Mouse (Mus musculus) erythroblast, embryonic 14.5 days (primary cell): ENCODE results near the gene Habp2. TPM values are rescaled to one million over a fixed set of nuclear protein-coding genes. Genes with fewer than 3 reads are reported as not detected.
"Not testable (repeated sequence)": the region's sequence is repeated elsewhere in the genome, so short reads cannot be mapped to it uniquely, and the experiment has no call there.

ENCODE experiments used
- H3K27me3 ChIP-seq: 2 replicates; pipeline ENCODE4 v1.6.1; 2012; ENCODE audit warnings: inconsistent platforms; ENCODE audit not compliant: control insufficient read depth
- H3K36me3 ChIP-seq: 2 replicates; pipeline ENCODE4 v1.6.1; 2012; ENCODE audit warnings: mild to moderate bottlenecking, inconsistent platforms; ENCODE audit not compliant: control insufficient read depth
- H3K4me1 ChIP-seq: 2 replicates; pipeline ENCODE4 v1.6.1; 2012; ENCODE audit warnings: inconsistent platforms; ENCODE audit not compliant: control insufficient read depth
- H3K4me3 ChIP-seq: replicated peaks from 2 replicates; pipeline ENCODE3; 2012; ENCODE audit warnings: moderate library complexity, mild to moderate bottlenecking, inconsistent platforms
- H3K9me3 ChIP-seq: 2 replicates; pipeline ENCODE4 v1.6.1; 2012; ENCODE audit warnings: low read length, inconsistent platforms, mixed read lengths; ENCODE audit not compliant: control insufficient read depth
- GATA1 ChIP-seq: IDR thresholded peaks from 2 replicates; pipeline ENCODE4 v1.6.1; 2012; ENCODE audit warnings: low read length, inconsistent platforms, mixed read lengths
- TAL1 ChIP-seq: IDR thresholded peaks from 3 replicates; pipeline ENCODE4 v1.6.1; 2012; ENCODE audit warnings: low read length, inconsistent platforms, mixed read lengths
- polyA plus RNA-seq: library from polyadenylated mRNA; stranded (reverse); fragments of >175 nt; gene quantifications from 2 replicates; pipeline ENCODE4 v1.2.3, GENCODE M21; 2012

Habp2 gene
- polyA plus RNA-seq, 1 experiment, result 0.41 TPM

DNA sequence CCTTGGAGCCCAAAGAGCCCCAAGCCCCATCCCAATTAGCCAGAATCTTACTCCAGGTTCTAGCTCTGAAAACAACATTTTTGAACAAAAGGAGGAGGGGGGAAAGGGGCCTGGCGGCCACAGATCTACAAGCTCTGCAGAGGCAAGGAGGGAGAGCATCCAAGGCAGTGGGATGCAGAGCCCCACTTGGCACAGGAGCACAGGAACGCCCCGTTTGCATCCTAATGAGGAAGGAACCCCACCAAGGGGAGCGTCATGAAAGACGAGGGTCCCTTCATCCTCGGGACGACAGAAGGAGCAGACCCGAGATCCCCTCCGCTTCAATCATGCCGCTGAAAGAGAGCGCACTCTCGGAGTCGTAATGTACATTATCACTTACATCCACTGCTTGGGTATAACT, 59.8 kb downstream of the Habp2 start:
- Histone ChIP-seq H3K9me3 (no peaks in the 10 kb centered on the region), H3K4me3 (no peak overlapping the region), H3K27me3 (0 out of 2 replicates have a peak, but pooled peaks cover 3% of the 10 kb centered on the region), H3K36me3 (no peaks in the 10 kb centered on the region), H3K4me1 (no peaks in the 10 kb centered on the region)
- TF ChIP-seq TAL1 (no peak), GATA1 (no peak)

DNA sequence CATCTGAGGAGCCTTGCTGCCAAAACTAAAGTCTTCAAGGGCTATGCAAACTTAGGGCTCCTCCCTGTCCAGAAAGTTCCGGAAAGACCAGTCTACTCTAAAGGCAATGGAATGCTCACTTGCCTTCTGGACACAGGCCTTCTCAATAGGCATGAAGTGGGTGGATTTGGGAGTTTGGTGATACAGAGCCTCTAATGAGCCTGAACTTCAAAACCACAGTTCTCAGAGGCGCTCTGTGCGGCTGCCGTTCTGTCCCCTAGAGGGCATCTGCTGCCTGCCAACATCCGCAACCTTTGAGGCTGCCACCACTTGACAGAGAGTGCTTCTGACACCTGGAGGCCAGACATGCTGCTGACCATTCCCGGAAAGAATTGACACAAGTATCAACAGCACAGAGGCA, 62.4 kb downstream of the Habp2 start:
- no peak for TF ChIP-seq TAL1
- no peak for TF ChIP-seq GATA1
- Histone ChIP-seq H3K4me1 (no peaks in the 10 kb centered on the region), H3K9me3 (no peaks in the 10 kb centered on the region), H3K36me3 (no peaks in the 10 kb centered on the region), H3K27me3 (0 out of 2 replicates have a peak, but pooled peaks cover 3% of the 10 kb centered on the region), H3K4me3 (no peak overlapping the region)

DNA sequence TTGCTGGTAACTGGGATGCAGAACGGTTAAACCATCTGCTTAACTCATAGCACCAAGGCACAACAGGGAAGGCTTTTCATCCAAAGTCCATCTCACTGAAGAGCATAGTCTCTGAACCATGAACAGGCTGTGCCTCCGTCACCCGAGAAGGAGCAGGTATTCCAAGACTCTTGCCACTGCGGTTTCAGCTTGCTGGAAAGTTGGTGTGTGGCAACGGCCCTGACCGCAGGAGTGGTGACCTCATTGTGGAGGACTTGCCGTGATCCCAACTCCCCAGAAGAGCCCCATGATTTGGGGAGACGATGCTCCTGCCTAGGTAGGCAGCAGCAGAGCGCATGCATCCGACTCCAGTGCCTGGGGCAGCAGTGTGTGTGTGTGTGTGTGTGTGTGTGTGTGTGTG, 66.8 kb downstream of the Habp2 start:
- no peaks in the 10 kb centered on the region for H3K9me3 ChIP-seq
- no peak for TF ChIP-seq TAL1
- TF ChIP-seq GATA1, result no peak
- H3K27me3 ChIP-seq, result no peaks in the 10 kb centered on the region; the same call in 1 of the 2 replicates
- no peaks in the 10 kb centered on the region for H3K36me3 ChIP-seq
- H3K4me3 ChIP-seq, result no peak overlapping the region
- H3K4me1 ChIP-seq, result peaks cover 6% of the 10 kb centered on the region

DNA sequence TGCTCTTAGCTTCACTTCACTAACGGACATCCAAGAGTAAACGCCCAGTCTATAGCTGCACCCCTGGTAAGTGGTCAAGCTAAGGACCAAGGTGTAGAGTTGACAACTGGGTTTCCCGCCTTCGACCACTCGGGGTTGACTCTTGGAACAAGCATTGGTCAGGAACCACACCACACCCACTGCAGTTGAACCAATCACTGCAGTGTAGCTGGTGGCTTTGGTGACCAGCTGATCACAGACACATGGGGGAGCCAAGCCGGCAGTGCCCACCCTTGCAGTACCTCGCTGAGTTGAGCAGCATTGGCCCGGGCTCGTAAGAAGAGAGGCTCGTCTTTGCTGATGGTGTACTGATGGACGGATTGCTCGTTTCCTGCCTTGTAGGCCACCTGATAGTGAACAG, 68.3 kb downstream of the Habp2 start:
- Histone ChIP-seq H3K9me3 (no peaks in the 10 kb centered on the region), H3K4me3 (no peak overlapping the region), H3K27me3 (no peaks in the 10 kb centered on the region; the same call in 1 of the 2 replicates), H3K4me1 (peaks cover 6% of the 10 kb centered on the region), H3K36me3 (no peaks in the 10 kb centered on the region)
- TF ChIP-seq GATA1 (no peak), TAL1 (no peak)

DNA sequence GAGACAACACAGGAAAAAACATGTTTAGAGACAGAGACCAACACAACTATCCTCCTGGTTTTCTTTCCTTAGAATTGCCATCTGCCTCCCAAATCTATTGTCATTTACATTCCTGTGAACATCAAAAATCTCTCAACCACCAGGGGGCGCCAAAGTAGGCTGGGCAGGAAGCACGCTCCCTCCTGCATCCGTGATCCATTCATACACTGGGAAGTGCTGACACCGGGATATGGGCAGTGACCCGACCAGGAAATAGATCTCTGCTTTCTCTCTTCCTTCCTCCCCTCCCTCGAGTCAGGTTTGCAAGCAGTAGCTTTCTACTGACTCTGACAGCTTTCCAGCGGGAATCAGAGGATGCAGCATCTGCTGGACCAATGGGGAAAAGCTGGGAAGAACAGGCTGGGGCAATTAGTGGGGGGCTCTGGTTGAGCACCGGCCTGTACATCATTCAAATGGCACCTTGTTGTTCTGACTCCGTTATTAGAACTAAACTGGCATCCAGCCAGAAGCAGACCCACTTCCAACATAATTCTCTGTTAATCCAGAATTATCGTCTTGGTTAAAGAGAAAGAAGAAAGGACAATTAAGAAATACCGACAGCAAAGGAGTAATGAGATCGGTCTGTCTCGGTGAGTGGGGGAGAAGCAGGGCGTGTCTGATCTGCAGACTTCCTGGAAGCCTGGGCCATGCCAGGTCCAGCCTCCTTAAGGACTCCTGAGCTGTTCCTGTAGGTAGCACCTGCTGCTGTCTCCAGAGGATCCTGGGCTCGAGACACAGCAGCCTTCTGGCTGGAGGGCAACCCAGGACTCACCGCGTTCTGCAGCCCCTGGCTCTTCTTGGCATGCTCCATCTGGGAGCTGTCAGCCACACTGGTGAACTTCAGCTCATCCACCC, 69.8 kb downstream of the Habp2 start:
- H3K4me3 ChIP-seq, result no peak overlapping the region
- peaks cover 6% of the 10 kb centered on the region for H3K4me1 ChIP-seq
- TF ChIP-seq TAL1 (no peak), GATA1 (no peak)
- no peaks in the 10 kb centered on the region for H3K36me3 ChIP-seq
- no peaks in the 10 kb centered on the region; the same call in 1 of the 2 replicates for H3K27me3 ChIP-seq
- H3K9me3 ChIP-seq, result no peaks in the 10 kb centered on the region

DNA sequence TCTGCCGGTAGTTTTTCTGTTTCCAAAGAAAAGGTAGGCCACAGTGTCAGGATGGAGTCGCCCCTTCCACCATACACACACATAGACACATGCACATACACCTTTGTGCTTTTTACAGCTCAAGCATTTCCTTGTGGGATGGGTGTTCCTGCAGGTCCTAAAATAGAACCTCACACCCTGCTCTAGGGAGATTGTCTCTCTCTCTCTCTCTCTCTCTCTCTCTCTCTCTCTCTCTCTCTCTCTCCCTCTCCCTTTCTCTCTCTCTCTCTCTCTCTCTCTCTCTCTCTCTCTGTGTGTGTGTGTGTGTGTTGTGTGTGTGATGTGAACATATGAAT, 70.4 kb downstream of the Habp2 start:
- not testable (repeated sequence) for H3K4me1 ChIP-seq, H3K4me3 ChIP-seq, H3K36me3 ChIP-seq, H3K9me3 ChIP-seq, H3K27me3 ChIP-seq

DNA sequence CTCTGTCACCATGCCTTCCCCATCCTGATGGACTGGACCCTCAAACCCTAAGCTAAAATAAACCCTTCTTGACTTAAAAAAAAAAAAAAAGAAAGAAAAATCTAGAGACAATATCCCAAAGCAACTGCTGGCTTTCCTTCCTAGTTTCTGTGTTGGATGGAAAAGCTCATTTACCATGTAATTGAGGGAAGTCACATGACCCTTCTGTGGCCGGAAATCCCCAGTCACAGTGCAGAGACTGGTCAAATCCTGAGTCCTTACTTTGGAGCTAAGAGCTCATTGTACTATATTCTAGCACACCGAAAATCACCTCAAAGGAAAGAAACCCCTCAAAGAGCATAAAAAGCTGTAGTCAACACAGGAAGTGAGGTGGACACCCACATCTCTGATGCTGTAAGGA, 72.0 kb downstream of the Habp2 start:
- Histone ChIP-seq H3K36me3 (no peaks in the 10 kb centered on the region), H3K4me3 (no peak overlapping the region), H3K4me1 (peaks cover 6% of the 10 kb centered on the region), H3K27me3 (no peaks in the 10 kb centered on the region; the same call in 1 of the 2 replicates), H3K9me3 (no peaks in the 10 kb centered on the region)
- TF ChIP-seq TAL1 (no peak), GATA1 (no peak)

DNA sequence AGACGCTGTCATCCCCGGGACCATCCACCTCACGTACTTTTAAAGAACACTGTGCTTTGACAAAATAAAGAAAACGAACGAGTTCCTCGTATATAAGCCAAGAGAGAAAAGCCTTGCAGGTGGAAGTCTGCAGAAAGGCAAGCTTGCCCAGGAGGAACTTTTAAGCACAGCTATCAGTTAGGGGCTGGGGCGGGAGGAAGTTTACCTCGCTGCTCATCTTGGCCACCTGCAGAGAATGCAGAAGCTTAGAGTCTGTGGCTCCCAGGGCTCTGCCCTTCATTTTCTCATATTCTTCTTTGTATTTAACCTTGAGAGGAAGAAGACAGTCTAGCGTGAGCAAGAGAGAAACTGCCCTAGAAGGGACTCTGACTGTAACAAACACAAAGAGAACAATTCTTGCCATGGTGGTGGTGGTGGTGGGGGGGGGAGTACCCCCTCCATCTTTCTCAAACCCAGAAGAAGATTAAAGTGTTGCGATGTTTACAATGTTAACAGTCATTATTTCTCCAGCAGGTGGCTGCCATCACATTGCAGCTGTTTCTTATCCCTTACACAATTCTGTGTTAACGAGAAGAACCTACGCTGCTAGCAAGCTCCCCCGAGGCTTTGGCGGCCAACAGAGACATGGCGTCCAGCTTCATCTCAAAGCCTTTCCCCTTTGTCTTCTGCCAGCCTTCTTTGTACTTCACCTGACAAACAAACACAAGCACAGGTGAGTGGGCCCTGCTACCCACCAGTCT, 77.0 kb downstream of the Habp2 start:
- Histone ChIP-seq H3K27me3 (no peaks in the 10 kb centered on the region), H3K4me1 (no peaks in the 10 kb centered on the region), H3K4me3 (no peak overlapping the region), H3K9me3 (no peaks in the 10 kb centered on the region), H3K36me3 (no peaks in the 10 kb centered on the region)
- no peak for TF ChIP-seq TAL1
- TF ChIP-seq GATA1, result no peak

DNA sequence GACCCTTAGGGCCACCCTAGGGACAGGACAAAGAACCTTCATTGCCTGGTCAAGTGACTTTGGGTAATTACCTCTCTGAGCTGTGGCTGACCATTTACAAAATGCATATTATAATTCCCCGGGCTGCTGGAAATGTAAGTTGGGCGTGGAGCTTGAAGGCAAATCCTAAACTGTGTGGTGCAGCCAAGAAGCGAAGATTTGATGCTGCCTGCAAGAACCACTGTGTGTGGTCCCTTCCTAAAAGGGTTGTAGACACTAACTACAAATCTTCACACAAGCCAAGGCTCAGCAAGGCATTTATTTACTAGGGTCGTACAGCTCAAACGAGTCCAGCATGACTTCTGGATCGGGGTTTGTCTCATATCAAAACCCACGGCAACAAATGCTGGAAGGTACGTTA, 77.6 kb downstream of the Habp2 start:
- Histone ChIP-seq H3K27me3 (no peaks in the 10 kb centered on the region), H3K36me3 (no peaks in the 10 kb centered on the region)
- TF ChIP-seq TAL1 (no peak), GATA1 (no peak)

More for the DNA sequence above, 77.6 kb downstream of the Habp2 start:
- Histone ChIP-seq H3K4me3 (no peak overlapping the region), H3K9me3 (no peaks in the 10 kb centered on the region), H3K4me1 (no peaks in the 10 kb centered on the region)
